Mouse (Mus musculus) kidney, postnatal 25 days (tissue): ENCODE results near the gene Dus2.
A peak's percentile ranks its signal among the peaks of the same experiment; 100 is the strongest.

Experiments
- DNase-seq, 2 experiments: peaks; one replicate each; pipeline ENCODE4 v3.0.0; 2021; ENCODE audit warnings: mixed read lengths in 2 of 2

Gene Dus2

GRCm38 (mm10) chr8:105990856-105991387 lies at the start of gene Dus2:
Gene Dus2 (plus strand): TSS chr8:105991337.
- peak; percentile 84 to 88 for DNase-seq

GRCm38 (mm10) chr8:105942026-105942425 lies 49.1 kb upstream of the Dus2 start:
- DNase-seq: no peak

- DNase-seq: no peak
Observed at GRCm38 (mm10) chr8:105942542-105942941, 48.6 kb upstream of the Dus2 start.

GRCm38 (mm10) chr8:105943321-105943739 lies 47.8 kb upstream of the Dus2 start, which contains the start of gene Lcat:
Gene Lcat (minus strand): TSS chr8:105943382.
- DNase-seq: peak in 1 of 2 experiments; percentile 33

- peak; percentile 65 to 66 for DNase-seq
Observed at GRCm38 (mm10) chr8:105949350-105949749, 41.8 kb upstream of the Dus2 start.

- peak; percentile 50 to 71 for DNase-seq
Observed at GRCm38 (mm10) chr8:105951057-105951659, 40.0 kb upstream of the Dus2 start.

GRCm38 (mm10) chr8:105956556-105956955 lies 34.6 kb upstream of the Dus2 start:
- DNase-seq: no peak

- peak; percentile 71 to 86 for DNase-seq
Observed at GRCm38 (mm10) chr8:105957813-105958212, 33.3 kb upstream of the Dus2 start.

GRCm38 (mm10) chr8:105959350-105959749 lies 31.8 kb upstream of the Dus2 start:
- peak; percentile 91 to 93 for DNase-seq

- DNase-seq: no peak
Observed at GRCm38 (mm10) chr8:105961101-105961500, 30.0 kb upstream of the Dus2 start.

GRCm38 (mm10) chr8:105961536-105961935 lies 29.6 kb upstream of the Dus2 start:
- no peak for DNase-seq

GRCm38 (mm10) chr8:105964506-105965265 lies 26.5 kb upstream of the Dus2 start:
- DNase-seq: no peak

- DNase-seq: peak; percentile 39 to 69
Observed at GRCm38 (mm10) chr8:105965266-105965904, 25.8 kb upstream of the Dus2 start.

- peak; percentile 75 to 89 for DNase-seq
Observed at GRCm38 (mm10) chr8:105965905-105966341, 25.2 kb upstream of the Dus2 start, which contains the start of gene Slc12a4. Gene Slc12a4 (minus strand): TSS chr8:105966097.

- DNase-seq: no peak
Observed at GRCm38 (mm10) chr8:105966692-105967311, 24.3 kb upstream of the Dus2 start.

GRCm38 (mm10) chr8:105969367-105969766 lies 21.8 kb upstream of the Dus2 start:
- no peak for DNase-seq

- no peak for DNase-seq
Observed at GRCm38 (mm10) chr8:105971019-105971720, 20.0 kb upstream of the Dus2 start.

GRCm38 (mm10) chr8:105975363-105975762 lies 15.8 kb upstream of the Dus2 start:
- DNase-seq: no peak

- peak in 1 of 2 experiments; percentile 33 for DNase-seq
Observed at GRCm38 (mm10) chr8:105979325-105979724, 11.8 kb upstream of the Dus2 start, which contains the start of gene Dpep3. Gene Dpep3 (minus strand): TSS chr8:105979429.

GRCm38 (mm10) chr8:105981146-105981545 lies 10.0 kb upstream of the Dus2 start:
- DNase-seq: no peak

- peak in 1 of 2 experiments; percentile 10 for DNase-seq
Observed at GRCm38 (mm10) chr8:105983406-105983805, 7.7 kb upstream of the Dus2 start.

- DNase-seq: no peak
Observed at GRCm38 (mm10) chr8:105988546-105988945, 2.6 kb upstream of the Dus2 start.
